Mouse (Mus musculus): ENCODE data around the gene Trappc10.
A peak's percentile ranks its signal among the peaks of the same experiment; 100 is the strongest.

Trappc10 gene

DNA sequence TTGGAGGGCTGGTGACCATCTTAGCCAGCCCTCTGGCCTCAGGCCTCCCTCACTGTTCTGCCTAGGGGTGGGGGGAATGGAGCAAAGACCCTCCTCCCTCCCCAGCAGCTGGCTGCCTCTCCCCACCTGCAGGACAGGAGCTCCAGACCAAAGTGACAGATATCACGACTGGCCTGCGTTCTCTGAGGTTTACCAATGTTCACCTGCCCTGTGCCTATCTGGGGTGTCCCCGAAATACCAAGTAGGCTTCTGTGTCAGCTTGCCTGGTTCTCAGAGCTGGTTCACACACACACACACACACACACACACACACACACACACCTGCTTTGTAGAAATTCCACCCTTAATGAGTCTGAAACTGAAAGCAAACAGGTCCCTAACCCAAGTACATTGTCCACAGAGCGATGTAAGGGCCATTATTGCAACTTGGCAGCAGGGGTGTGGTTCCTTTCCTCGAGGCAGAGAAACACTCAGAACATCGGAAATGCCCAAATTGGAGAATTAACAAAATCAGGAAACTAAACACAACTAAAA lies 13.8 kb upstream of the Trappc10 start:
- DNase-seq (ENCODE audit: low spot score) = no peak

DNA sequence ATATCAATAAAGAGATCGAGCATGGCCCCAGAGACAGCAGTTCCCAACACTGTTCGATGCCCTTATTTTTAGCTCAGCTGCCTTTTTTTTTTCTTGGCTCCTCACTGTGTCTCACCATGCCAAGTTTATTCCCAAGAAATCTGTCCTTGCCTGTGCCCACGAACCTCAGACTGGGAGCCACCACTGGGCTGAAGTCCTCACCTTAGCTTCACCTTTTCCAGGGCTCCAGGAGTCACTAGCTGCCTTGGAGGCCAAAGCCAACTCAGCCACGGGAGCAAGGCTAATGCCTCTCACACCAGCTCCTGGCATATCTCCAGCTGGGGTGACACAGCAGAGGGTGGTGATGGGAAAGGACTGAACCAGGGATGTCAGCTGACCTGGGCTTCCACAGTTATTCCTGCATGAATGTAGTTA lies 11.2 kb upstream of the Trappc10 start:
- no peak for DNase-seq (ENCODE audit: low spot score)

GRCm38 (mm10) chr10:78247206-78247605 lies 2.8 kb upstream of the Trappc10 start:
- DNase-seq (ENCODE audit: low spot score) = no peak

DNA sequence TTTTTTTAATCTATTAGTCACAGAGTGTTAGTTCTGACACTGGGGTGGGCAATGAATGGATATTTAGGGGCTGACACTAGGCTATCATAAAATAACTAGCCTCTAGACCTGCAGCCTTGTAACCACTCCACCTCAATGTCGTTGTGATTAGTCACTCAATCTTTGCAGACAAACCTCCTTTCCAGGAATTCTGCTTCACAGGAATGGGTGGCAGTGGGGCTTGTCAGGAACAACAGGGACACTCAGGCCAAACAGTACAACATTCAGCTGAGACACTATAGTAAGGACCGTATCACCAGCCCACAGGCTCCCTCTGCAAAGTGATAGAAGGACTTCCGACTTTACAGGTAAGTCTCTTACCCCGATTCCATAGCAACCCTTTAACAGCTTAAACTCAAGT lies 2.3 kb upstream of the Trappc10 start:
- DNase-seq (ENCODE audit: low spot score) = no peak

DNA sequence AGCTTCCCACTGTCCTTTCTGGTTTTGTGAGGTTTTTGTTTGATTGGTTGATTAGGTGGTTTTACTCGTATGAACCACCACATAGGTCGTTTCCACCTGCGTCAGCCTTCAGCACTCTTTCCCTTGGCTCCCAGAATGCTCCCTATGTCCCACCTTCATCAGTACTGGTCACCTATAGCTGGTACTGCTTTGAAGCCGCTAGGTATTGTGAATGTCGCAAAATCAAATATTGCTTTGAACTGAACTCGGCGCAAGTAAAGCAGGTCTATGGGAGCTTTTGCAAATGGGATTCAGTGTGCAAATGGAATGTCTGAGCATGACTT lies 745 bp upstream of the Trappc10 start:
- DNase-seq (ENCODE audit: low spot score) = no peak

GRCm38 (mm10) chr10:78244058-78244437 lies 393 bp downstream of the Trappc10 start:
- peak; percentile 50 for DNase-seq (ENCODE audit: low spot score)

- no peak for DNase-seq (ENCODE audit: low spot score)
Observed at GRCm38 (mm10) chr10:78238926-78239325, 5.5 kb downstream of the Trappc10 start.

DNA sequence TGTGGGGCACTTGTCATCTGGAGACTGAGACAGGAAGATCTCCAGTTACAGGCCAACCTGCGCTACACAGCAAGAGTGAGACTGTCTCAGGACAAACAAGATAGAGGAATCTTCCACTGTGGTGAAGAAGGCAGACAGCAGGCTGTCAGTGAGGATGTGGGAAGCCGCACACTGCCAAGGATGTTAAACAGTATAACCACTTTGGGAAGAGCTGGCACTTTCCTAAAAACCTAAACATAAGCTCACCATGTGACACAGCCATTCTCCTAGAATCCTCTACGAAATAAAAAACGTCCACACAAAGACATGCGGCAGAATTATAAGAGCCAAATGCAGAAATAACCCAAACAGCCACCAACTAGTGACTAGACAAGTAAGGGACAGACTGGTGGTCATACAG lies 6.1 kb downstream of the Trappc10 start:
- no peak for DNase-seq (ENCODE audit: low spot score)

- no peak for DNase-seq (ENCODE audit: low spot score)
Observed at GRCm38 (mm10) chr10:78237809-78238208, 6.6 kb downstream of the Trappc10 start.

- DNase-seq (ENCODE audit: low spot score) = no peak
Observed at GRCm38 (mm10) chr10:78236885-78237629, 7.4 kb downstream of the Trappc10 start.

GRCm38 (mm10) chr10:78233756-78234155 lies 10.7 kb downstream of the Trappc10 start:
- DNase-seq (ENCODE audit: low spot score) = no peak

- DNase-seq (ENCODE audit: low spot score) = no peak
Observed at GRCm38 (mm10) chr10:78233161-78233560, 11.3 kb downstream of the Trappc10 start.

DNA sequence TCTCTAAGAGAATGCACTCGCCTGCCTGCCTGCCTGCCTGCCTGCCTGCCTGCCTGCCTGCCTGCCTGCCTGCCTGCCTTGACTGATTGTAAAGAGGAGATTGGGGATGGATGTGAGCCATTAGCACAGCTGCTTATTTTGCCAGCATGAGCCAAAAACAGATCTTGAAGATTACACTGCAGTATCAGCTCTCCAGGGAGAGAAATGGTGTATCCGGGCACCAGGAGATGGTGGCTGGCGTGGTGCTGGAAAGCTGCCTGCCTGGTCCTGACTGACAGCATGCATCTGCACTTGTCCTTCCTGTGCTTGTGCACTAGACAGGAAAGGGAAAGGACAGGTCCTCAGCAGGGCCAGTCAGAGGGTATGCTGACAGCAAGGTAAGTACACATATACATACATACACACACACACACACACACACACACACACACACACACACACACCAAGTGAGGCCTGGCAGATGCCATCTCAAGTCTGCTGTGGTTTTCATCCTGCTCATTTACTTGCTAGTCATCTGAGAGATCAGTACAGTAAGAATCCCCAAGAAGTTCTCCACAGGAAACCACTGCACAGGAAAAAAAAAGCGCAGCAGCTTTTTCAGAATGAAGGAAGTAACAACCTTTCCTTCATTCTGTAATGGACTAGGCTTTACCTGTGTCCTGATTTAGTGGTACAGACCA lies 12.0 kb downstream of the Trappc10 start:
- DNase-seq (ENCODE audit: low spot score) = no peak

- DNase-seq (ENCODE audit: low spot score) = no peak
Observed at GRCm38 (mm10) chr10:78228560-78228928, 15.9 kb downstream of the Trappc10 start.

- no peak for DNase-seq (ENCODE audit: low spot score)
Observed at GRCm38 (mm10) chr10:78227875-78228559, 16.4 kb downstream of the Trappc10 start.

DNA sequence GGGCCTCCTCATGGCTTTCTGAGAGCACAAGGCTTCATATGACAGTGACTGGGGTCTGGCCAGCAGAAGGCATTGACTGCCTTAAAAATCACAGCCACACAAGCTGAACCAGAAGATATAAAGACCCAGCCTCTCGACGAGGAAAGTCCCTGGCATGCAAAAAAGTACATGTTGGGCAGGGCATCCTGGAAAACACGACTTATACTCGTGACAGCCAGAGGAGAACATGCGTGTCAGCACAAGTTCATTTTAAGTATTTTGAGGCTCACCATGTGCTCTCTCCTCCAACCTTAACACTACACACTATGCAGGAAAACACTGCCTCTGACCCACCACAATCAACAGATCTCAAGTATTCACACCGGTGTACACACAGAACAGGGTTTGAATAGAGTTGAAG lies 20.3 kb downstream of the Trappc10 start:
- no peak for DNase-seq (ENCODE audit: low spot score)

GRCm38 (mm10) chr10:78222908-78223307 lies 21.5 kb downstream of the Trappc10 start:
- DNase-seq (ENCODE audit: low spot score) = no peak

- DNase-seq (ENCODE audit: low spot score) = no peak
Observed at GRCm38 (mm10) chr10:78221315-78221714, 23.1 kb downstream of the Trappc10 start.

- no peak for DNase-seq (ENCODE audit: low spot score)
Observed at GRCm38 (mm10) chr10:78219528-78219927, 24.9 kb downstream of the Trappc10 start.

GRCm38 (mm10) chr10:78218576-78218975 lies 25.9 kb downstream of the Trappc10 start:
- DNase-seq (ENCODE audit: low spot score) = no peak

DNA sequence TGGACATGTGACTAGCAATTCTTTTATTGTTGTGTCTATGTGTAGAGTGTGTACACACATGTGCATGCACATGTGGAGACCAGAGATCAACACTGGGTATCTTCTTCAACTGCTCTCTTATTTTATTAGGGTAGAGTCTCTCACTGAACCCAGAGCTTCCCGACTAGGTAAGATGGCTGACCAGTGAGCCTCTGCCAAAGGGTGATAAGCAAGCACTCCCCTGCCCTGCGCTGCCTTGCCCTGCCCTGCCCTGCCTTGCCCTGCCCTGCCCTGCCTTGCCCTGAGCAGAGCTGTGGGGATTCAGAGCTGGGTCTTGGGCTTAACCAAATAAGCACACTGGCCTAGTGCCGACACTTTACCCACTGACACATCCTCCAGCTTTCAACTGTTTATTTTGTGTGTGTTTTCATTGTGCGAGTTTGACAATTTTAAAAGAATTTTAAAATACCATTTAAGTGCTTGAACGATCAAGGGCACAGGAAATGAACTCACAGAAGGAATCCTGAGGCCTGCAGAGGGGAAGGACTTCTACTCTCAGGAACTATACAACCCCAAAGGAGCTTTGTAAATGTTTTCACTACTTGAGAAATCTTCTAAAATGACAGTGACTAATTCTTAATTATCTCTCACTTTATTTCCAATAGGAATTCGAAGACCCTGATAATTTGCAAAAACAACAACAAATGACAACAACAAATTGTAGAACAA lies 27.9 kb downstream of the Trappc10 start:
- no peak for DNase-seq (ENCODE audit: low spot score)

GRCm38 (mm10) chr10:78214371-78214770 lies 30.1 kb downstream of the Trappc10 start:
- DNase-seq (ENCODE audit: low spot score) = no peak
